Mouse (Mus musculus): Measurements from ENCODE around the gene Ralgps1. TPM values are rescaled to one million over a fixed set of nuclear protein-coding genes. Genes with fewer than 3 reads are reported as not detected.
A peak's percentile ranks its signal among the peaks of the same experiment; 100 is the strongest.

Ralgps1 gene
- polyA plus RNA-seq, 1 experiment from 2014 or later = 50.4 TPM

DNA sequence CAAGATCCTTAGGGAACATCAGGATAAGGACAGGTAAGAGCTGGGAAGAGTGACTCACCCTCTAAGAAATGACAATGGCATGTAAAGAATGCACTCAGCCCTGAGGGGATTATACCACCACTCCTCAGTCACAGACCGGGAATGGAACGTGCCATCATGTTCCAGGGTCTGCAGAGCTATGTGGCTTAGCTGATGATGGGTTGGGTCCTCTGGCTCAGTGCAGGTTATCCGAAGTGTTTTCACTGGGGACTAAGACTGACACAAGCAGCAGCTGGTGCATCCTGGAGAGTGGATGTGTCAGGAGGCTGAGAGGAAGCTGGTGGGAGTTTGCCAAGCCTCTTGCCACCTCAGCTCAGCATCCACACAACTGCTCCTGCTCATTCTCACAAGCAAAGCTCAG is 50.7 kb downstream of the Ralgps1 start:
- ATAC-seq = no peak
- H3K36me3 ChIP-seq (ENCODE audit: control insufficient read depth, insufficient read depth) = peaks cover 8% of the 10 kb centered on the region; the same call in 1 of the 2 replicates
- H3K27ac ChIP-seq (ENCODE audit: low read length) = no peak overlapping the region
- 73% methylated on average over 3 of the region's 3 CpGs for WGBS
- H3K4me3 ChIP-seq (replicated peaks; ENCODE audit: low read length) = no peak overlapping the region
- H3K27me3 ChIP-seq (replicated peaks; ENCODE audit: control insufficient read depth, insufficient read depth, low read length) = no peaks in the 10 kb centered on the region
- no peak overlapping the region for H3K9ac ChIP-seq (replicated peaks; ENCODE audit: low read depth, low read length)
- H3K4me1 ChIP-seq (replicated peaks; ENCODE audit: control insufficient read depth, insufficient read depth, low read length) = peaks cover 23% of the 10 kb centered on the region
- no peaks in the 10 kb centered on the region for H3K9me3 ChIP-seq (ENCODE audit: control insufficient read depth, low read length)
- no peak overlapping the region for H3K4me2 ChIP-seq (ENCODE audit: low read length)

DNA sequence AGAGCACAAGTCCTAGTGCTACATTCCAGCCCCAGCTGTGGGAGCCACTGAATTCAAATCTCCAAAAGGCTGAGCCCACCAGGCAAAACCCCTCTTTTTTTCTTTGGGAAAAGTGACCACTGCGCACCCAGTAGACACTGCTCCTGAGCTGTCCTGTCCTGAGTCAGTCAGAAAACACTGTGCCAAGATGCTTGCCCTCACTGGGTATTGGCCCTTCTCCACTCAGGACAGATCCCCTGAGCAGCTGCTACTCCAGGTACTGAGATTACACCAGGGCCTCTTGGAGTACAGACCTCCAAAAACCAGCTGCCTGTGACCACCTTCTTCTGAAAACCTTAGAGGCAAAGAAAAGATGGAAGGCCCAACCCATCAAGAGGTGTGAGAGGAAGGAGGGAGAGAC is 51.4 kb downstream of the Ralgps1 start:
- Histone ChIP-seq H3K4me1 (replicated peaks; ENCODE audit: control insufficient read depth, insufficient read depth, low read length) (peaks cover 26% of the 10 kb centered on the region), H3K27ac (ENCODE audit: low read length) (no peak overlapping the region), H3K9ac (replicated peaks; ENCODE audit: low read depth, low read length) (no peak overlapping the region), H3K4me3 (replicated peaks; ENCODE audit: low read length) (no peak overlapping the region), H3K4me2 (ENCODE audit: low read length) (no peak overlapping the region), H3K27me3 (replicated peaks; ENCODE audit: control insufficient read depth, insufficient read depth, low read length) (no peaks in the 10 kb centered on the region), H3K36me3 (ENCODE audit: control insufficient read depth, insufficient read depth) (peaks cover 8% of the 10 kb centered on the region; the same call in 1 of the 2 replicates), H3K9me3 (ENCODE audit: control insufficient read depth, low read length) (no peaks in the 10 kb centered on the region)
- no peak for ATAC-seq
- 96% methylated on average over 1 of the region's 1 CpGs for WGBS

DNA sequence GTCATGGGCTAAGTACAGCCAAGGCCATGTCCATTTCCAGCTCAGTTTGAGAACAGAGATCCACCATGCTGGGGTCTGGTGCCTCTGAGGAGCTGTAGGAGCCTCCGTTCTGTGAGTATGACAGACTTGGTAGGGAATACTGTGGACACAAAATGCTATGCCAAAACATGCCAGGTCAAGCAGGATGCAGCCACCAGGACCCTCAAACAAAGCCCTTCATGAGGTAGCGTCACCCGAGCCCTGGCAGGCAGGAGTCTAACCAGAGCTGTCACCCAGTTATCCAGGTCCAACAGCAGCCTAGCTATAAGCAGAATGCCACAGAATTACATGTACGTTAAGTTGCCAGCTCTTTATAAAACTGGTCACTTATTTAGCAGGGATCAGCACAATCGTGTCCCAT is 51.8 kb downstream of the Ralgps1 start:
- ATAC-seq = no peak
- Histone ChIP-seq H3K36me3 (ENCODE audit: control insufficient read depth, insufficient read depth) (peaks cover 8% of the 10 kb centered on the region; the same call in 1 of the 2 replicates), H3K9ac (replicated peaks; ENCODE audit: low read depth, low read length) (no peak overlapping the region), H3K4me2 (ENCODE audit: low read length) (no peak overlapping the region), H3K4me1 (replicated peaks; ENCODE audit: control insufficient read depth, insufficient read depth, low read length) (peaks cover 27% of the 10 kb centered on the region), H3K27ac (ENCODE audit: low read length) (no peak overlapping the region), H3K4me3 (replicated peaks; ENCODE audit: low read length) (no peak overlapping the region), H3K27me3 (replicated peaks; ENCODE audit: control insufficient read depth, insufficient read depth, low read length) (no peaks in the 10 kb centered on the region), H3K9me3 (ENCODE audit: control insufficient read depth, low read length) (no peaks in the 10 kb centered on the region)
- 92% methylated on average over 5 of the region's 5 CpGs for WGBS

DNA sequence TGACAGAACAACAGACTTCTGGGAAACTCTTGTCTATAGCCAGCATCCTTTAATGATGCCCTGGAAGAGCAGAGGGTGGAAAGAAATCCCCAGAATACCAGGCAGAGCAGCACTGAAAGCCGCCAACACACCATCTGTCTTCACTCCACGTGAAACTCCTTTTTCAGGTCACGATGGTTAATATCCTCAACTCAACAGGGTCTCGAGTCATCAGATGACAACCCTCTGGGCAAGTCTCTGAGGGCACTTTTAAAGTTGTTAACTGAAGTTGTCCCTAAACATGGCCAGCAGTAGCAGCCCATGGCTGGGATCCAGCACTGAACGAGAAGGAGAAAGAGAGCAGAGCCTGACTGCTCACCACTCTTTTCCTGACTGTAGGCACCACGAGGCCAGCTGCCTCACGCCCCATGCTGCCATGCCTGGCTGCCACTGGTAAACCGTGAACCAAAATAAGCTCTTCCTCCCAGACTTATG is 52.8 kb downstream of the Ralgps1 start:
- no peak overlapping the region for H3K4me3 ChIP-seq (replicated peaks; ENCODE audit: low read length)
- H3K4me1 ChIP-seq (replicated peaks; ENCODE audit: control insufficient read depth, insufficient read depth, low read length) = peaks cover 27% of the 10 kb centered on the region
- ATAC-seq = no peak
- H3K36me3 ChIP-seq (ENCODE audit: control insufficient read depth, insufficient read depth) = 0 out of 2 replicates have a peak, but pooled peaks cover 8% of the 10 kb centered on the region
- no peaks in the 10 kb centered on the region for H3K9me3 ChIP-seq (ENCODE audit: control insufficient read depth, low read length)
- 59% methylated on average over 8 of the region's 8 CpGs for WGBS
- no peak overlapping the region for H3K4me2 ChIP-seq (ENCODE audit: low read length)
- H3K9ac ChIP-seq (replicated peaks; ENCODE audit: low read depth, low read length) = no peak overlapping the region
- no peak overlapping the region for H3K27ac ChIP-seq (ENCODE audit: low read length)
- H3K27me3 ChIP-seq (replicated peaks; ENCODE audit: control insufficient read depth, insufficient read depth, low read length) = no peaks in the 10 kb centered on the region

DNA sequence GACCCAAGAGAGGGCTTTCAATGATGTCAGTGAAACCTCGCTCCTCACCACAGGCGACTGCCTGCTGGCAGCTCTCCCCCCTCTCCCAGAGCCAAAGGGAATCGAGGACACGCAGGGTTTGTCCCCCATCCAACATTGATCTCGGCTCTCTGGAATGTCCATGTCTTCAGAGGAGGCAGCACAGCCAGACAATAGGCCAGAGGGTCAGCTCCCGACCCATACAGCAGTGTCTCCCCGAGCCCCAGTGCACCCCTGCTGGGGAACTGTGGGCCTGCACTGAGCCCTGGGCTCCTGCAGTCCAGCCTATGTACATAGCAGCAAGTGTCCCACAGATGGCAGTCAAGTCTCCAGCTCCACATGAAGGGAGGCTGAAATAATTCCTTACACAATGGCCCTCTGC is 54.8 kb downstream of the Ralgps1 start:
- Histone ChIP-seq H3K4me1 (replicated peaks; ENCODE audit: control insufficient read depth, insufficient read depth, low read length) (peaks cover 27% of the 10 kb centered on the region), H3K27ac (ENCODE audit: low read length) (peak overlapping the region; percentile 33; the same call in 1 of the 2 replicates), H3K36me3 (ENCODE audit: control insufficient read depth, insufficient read depth) (0 out of 2 replicates have a peak, but pooled peaks cover 5% of the 10 kb centered on the region), H3K4me3 (replicated peaks; ENCODE audit: low read length) (no peak overlapping the region), H3K9ac (replicated peaks; ENCODE audit: low read depth, low read length) (no peak overlapping the region; the same call in 1 of the 2 replicates), H3K9me3 (ENCODE audit: control insufficient read depth, low read length) (no peaks in the 10 kb centered on the region), H3K27me3 (replicated peaks; ENCODE audit: control insufficient read depth, insufficient read depth, low read length) (no peaks in the 10 kb centered on the region), H3K4me2 (ENCODE audit: low read length) (no peak overlapping the region)
- peak; percentile 87 for ATAC-seq
- WGBS = 16% methylated on average over 7 of the region's 7 CpGs

DNA sequence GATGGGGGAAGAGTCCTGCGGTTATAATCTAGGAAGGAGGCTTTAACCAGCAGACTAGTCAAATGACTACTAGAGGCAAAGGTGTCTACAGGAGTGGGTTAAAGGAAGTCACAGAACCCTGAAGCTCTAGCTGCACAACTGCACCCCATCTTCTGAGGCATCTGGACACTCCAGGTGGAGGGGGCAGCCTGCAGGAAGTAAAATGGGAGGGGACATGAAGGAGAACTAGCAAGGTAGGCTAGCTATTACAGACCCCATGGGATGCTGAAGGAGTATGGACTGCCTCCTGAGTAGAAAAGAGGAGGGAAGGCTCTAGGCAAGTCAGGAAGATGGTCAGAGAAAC is 55.3 kb downstream of the Ralgps1 start:
- Histone ChIP-seq H3K9me3 (ENCODE audit: control insufficient read depth, low read length) (no peaks in the 10 kb centered on the region), H3K27me3 (replicated peaks; ENCODE audit: control insufficient read depth, insufficient read depth, low read length) (no peaks in the 10 kb centered on the region), H3K4me3 (replicated peaks; ENCODE audit: low read length) (no peak overlapping the region), H3K9ac (replicated peaks; ENCODE audit: low read depth, low read length) (no peak overlapping the region), H3K4me1 (replicated peaks; ENCODE audit: control insufficient read depth, insufficient read depth, low read length) (peaks cover 27% of the 10 kb centered on the region), H3K4me2 (ENCODE audit: low read length) (no peak overlapping the region), H3K27ac (ENCODE audit: low read length) (peak overlapping the region; percentile 29), H3K36me3 (ENCODE audit: control insufficient read depth, insufficient read depth) (0 out of 2 replicates have a peak, but pooled peaks cover 5% of the 10 kb centered on the region)
- ATAC-seq = no peak
- 89% methylated on average over 1 of the region's 1 CpGs for WGBS

DNA sequence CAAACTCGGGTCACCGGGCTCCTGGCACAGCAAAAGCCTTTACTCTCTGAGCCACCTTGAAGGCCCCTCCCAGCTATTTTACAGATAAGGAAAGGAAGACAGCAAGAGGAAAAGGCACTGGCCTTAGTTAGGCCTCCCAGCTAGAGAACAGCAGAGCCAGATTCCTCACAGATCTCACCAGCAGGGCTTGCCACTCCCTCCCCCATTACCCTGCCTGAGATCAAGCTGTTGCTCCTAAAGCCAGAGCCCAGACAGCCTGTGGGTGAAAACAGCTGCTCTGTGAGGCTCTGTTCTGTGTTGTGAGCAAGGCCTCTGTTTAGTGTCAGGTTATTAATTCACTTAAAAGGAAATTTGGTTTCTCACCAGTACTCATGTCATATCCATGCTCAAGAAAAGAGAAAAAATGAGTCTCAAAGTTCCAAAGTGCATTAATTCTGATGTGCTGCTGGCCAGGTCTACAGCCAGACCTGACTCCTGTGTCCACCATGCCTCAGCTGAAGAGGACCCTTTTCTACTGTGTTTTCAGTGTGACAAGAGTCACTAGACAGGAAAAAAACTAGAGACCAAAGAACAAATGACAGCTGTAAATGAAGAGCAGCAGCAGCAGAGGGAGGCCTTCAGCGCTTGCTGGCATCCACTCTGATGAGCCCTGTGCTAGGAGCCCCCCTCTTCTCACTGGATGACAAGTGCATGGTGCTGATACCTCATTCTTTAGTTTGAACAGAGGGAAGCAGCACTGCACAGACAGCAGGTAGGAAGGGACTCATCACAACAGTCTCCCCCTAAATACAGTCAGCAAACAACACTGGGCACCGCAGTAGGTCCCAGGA is 55.8 kb downstream of the Ralgps1 start:
- Histone ChIP-seq H3K36me3 (ENCODE audit: control insufficient read depth, insufficient read depth) (0 out of 2 replicates have a peak, but pooled peaks cover under 1% of the 10 kb centered on the region), H3K9me3 (ENCODE audit: control insufficient read depth, low read length) (no peaks in the 10 kb centered on the region), H3K4me2 (ENCODE audit: low read length) (no peak overlapping the region), H3K9ac (replicated peaks; ENCODE audit: low read depth, low read length) (no peak overlapping the region; the same call in 1 of the 2 replicates), H3K27me3 (replicated peaks; ENCODE audit: control insufficient read depth, insufficient read depth, low read length) (no peaks in the 10 kb centered on the region), H3K27ac (ENCODE audit: low read length) (peak overlapping the region; percentile 30), H3K4me1 (replicated peaks; ENCODE audit: control insufficient read depth, insufficient read depth, low read length) (peaks cover 27% of the 10 kb centered on the region), H3K4me3 (replicated peaks; ENCODE audit: low read length) (no peak overlapping the region)
- ATAC-seq = no peak
- 89% methylated on average over 4 of the region's 4 CpGs for WGBS

DNA sequence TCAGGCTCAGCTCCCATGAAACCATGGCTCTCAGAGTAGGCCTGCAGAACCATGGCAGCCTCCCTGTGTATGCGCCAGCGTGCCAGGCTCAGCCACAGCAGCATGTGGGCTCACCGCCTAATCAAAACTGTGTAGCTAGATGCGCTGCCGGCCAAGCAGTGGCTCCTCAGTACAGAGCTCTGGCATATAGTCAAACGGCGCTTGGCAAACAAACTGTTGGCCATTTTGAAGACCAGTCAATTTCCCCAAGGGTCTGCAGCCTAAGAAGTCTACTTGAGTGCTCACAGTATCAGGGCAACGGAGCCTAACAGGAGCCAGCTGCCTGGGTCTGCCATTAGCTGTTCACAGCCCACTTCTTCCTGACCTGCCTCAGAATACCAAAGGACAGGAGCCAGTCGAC is 61.9 kb downstream of the Ralgps1 start:
- H3K4me3 ChIP-seq (replicated peaks; ENCODE audit: low read length) = no peak overlapping the region
- H3K27me3 ChIP-seq (replicated peaks; ENCODE audit: control insufficient read depth, insufficient read depth, low read length) = no peaks in the 10 kb centered on the region
- 68% methylated on average over 9 of the region's 9 CpGs for WGBS
- H3K4me1 ChIP-seq (replicated peaks; ENCODE audit: control insufficient read depth, insufficient read depth, low read length) = peaks cover 5% of the 10 kb centered on the region; the same call in 1 of the 2 replicates
- no peak overlapping the region for H3K4me2 ChIP-seq (ENCODE audit: low read length)
- ATAC-seq = peak; percentile 70
- H3K9ac ChIP-seq (replicated peaks; ENCODE audit: low read depth, low read length) = no peak overlapping the region
- no peaks in the 10 kb centered on the region for H3K36me3 ChIP-seq (ENCODE audit: control insufficient read depth, insufficient read depth)
- H3K9me3 ChIP-seq (ENCODE audit: control insufficient read depth, low read length) = no peaks in the 10 kb centered on the region
- H3K27ac ChIP-seq (ENCODE audit: low read length) = no peak overlapping the region

DNA sequence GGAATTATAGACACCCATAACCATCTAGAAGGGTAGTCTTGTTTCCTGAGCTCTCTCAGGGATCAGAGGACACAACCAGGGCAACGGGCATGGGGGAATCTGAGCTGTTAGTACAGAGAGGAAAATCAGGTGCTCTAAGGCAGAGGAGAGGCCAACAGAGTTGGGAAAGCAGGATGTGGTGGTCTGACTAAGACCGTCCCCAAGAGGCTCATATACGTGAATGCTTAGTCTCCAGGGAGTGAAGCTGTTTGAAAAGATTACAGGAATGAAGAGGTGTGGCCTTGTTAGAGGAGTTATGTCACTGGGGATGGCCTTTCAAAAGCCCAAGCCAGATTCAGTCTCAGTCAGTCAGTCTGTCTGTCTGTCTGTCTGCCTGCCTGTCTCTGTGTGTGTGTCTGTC is 64.7 kb downstream of the Ralgps1 start:
- Histone ChIP-seq H3K27me3 (replicated peaks; ENCODE audit: control insufficient read depth, insufficient read depth, low read length) (no peaks in the 10 kb centered on the region), H3K4me1 (replicated peaks; ENCODE audit: control insufficient read depth, insufficient read depth, low read length) (peaks cover 10% of the 10 kb centered on the region; the same call in 1 of the 2 replicates), H3K36me3 (ENCODE audit: control insufficient read depth, insufficient read depth) (no peaks in the 10 kb centered on the region), H3K27ac (ENCODE audit: low read length) (no peak overlapping the region), H3K9me3 (ENCODE audit: control insufficient read depth, low read length) (no peaks in the 10 kb centered on the region), H3K4me3 (replicated peaks; ENCODE audit: low read length) (no peak overlapping the region), H3K4me2 (ENCODE audit: low read length) (no peak overlapping the region), H3K9ac (replicated peaks; ENCODE audit: low read depth, low read length) (no peak overlapping the region)
- ATAC-seq = no peak
- WGBS = 95% methylated on average over 3 of the region's 3 CpGs

Data from forebrain, embryonic 16.5 days (tissue).